Mouse (Mus musculus): ENCODE results near the gene Srrm3. TPM values are rescaled to one million over a fixed set of nuclear protein-coding genes. Genes with fewer than 3 reads are reported as not detected.

Gene Srrm3
- polyA plus RNA-seq, 1 experiment from 2014 or later: 3.6 TPM

GRCm38 (mm10) chr5:135847881-135848280 is 41.2 kb downstream of the Srrm3 start:
- Histone ChIP-seq H3K36me3 (no peaks in the 10 kb centered on the region), H3K9me3 (no peaks in the 10 kb centered on the region), H3K4me3 (no peak overlapping the region), H3K9ac (no peak overlapping the region), H3K27me3 (peaks cover 40% of the 10 kb centered on the region), H3K4me1 (peaks cover 15% of the 10 kb centered on the region), H3K4me2 (replicated peaks) (no peak overlapping the region), H3K27ac (no peak overlapping the region)
- WGBS: 82% methylated on average over 3 of the region's 3 CpGs
- no peak for ATAC-seq (ENCODE audit: insufficient number of reproducible peaks, insufficient read depth, low FRiP score, low TSS enrichment)

- ATAC-seq (ENCODE audit: insufficient number of reproducible peaks, insufficient read depth, low FRiP score, low TSS enrichment): peak; percentile 82
- Histone ChIP-seq H3K4me3 (no peak overlapping the region), H3K9ac (no peak overlapping the region), H3K27me3 (peaks cover 71% of the 10 kb centered on the region), H3K4me1 (peaks cover 15% of the 10 kb centered on the region), H3K4me2 (replicated peaks) (peak overlapping the region; percentile 27), H3K9me3 (no peaks in the 10 kb centered on the region), H3K27ac (peak overlapping the region; percentile 9; the same call in 1 of the 2 replicates), H3K36me3 (no peaks in the 10 kb centered on the region)
- 1% methylated on average over 15 of the region's 15 CpGs for WGBS
Observed at GRCm38 (mm10) chr5:135851024-135851423, 44.3 kb downstream of the Srrm3 start.

- WGBS: 4% methylated on average over 14 of the region's 14 CpGs
- 0 out of 2 replicates have a peak overlapping the region, but pooled peaks have one; percentile 6 for H3K27ac ChIP-seq
- no peak overlapping the region for H3K4me3 ChIP-seq
- no peak overlapping the region for H3K9ac ChIP-seq
- peaks cover 15% of the 10 kb centered on the region for H3K4me1 ChIP-seq
- no peak for ATAC-seq (ENCODE audit: insufficient number of reproducible peaks, insufficient read depth, low FRiP score, low TSS enrichment)
- peaks cover 76% of the 10 kb centered on the region for H3K27me3 ChIP-seq
- no peaks in the 10 kb centered on the region for H3K9me3 ChIP-seq
- no peaks in the 10 kb centered on the region for H3K36me3 ChIP-seq
- peak overlapping the region; percentile 27 for H3K4me2 ChIP-seq (replicated peaks)
Observed at GRCm38 (mm10) chr5:135851481-135851880, 44.8 kb downstream of the Srrm3 start.

- Histone ChIP-seq H3K4me1 (peaks cover 21% of the 10 kb centered on the region), H3K27ac (no peak overlapping the region), H3K36me3 (no peaks in the 10 kb centered on the region), H3K4me2 (replicated peaks) (peak overlapping the region; percentile 14; the same call in 1 of the 2 replicates), H3K9ac (no peak overlapping the region), H3K27me3 (peaks cover 85% of the 10 kb centered on the region), H3K9me3 (no peaks in the 10 kb centered on the region), H3K4me3 (no peak overlapping the region)
- 2% methylated on average over 10 of the region's 10 CpGs for WGBS
- ATAC-seq (ENCODE audit: insufficient number of reproducible peaks, insufficient read depth, low FRiP score, low TSS enrichment): no peak
Observed at GRCm38 (mm10) chr5:135852421-135852820, 45.7 kb downstream of the Srrm3 start.

- H3K9me3 ChIP-seq: no peaks in the 10 kb centered on the region
- WGBS: 58% methylated on average over 7 of the region's 7 CpGs
- no peak overlapping the region for H3K9ac ChIP-seq
- ATAC-seq (ENCODE audit: insufficient number of reproducible peaks, insufficient read depth, low FRiP score, low TSS enrichment): no peak
- H3K27ac ChIP-seq: no peak overlapping the region
- peaks cover 21% of the 10 kb centered on the region for H3K4me1 ChIP-seq
- no peaks in the 10 kb centered on the region for H3K36me3 ChIP-seq
- no peak overlapping the region for H3K4me3 ChIP-seq
- H3K4me2 ChIP-seq (replicated peaks): no peak overlapping the region
- H3K27me3 ChIP-seq: peaks cover 95% of the 10 kb centered on the region
Observed at GRCm38 (mm10) chr5:135853731-135854130, 47.0 kb downstream of the Srrm3 start.

- Histone ChIP-seq H3K4me2 (replicated peaks) (no peak overlapping the region), H3K27ac (no peak overlapping the region), H3K4me3 (no peak overlapping the region), H3K4me1 (peaks cover 21% of the 10 kb centered on the region), H3K36me3 (no peaks in the 10 kb centered on the region), H3K9me3 (no peaks in the 10 kb centered on the region), H3K27me3 (peaks cover 91% of the 10 kb centered on the region), H3K9ac (no peak overlapping the region)
- ATAC-seq (ENCODE audit: insufficient number of reproducible peaks, insufficient read depth, low FRiP score, low TSS enrichment): no peak
- WGBS: 0% methylated on average over 4 of the region's 4 CpGs
Observed at GRCm38 (mm10) chr5:135855156-135855555, 48.5 kb downstream of the Srrm3 start.

GRCm38 (mm10) chr5:135866662-135867061 is 60.0 kb downstream of the Srrm3 start:
- Histone ChIP-seq H3K27me3 (peaks cover 77% of the 10 kb centered on the region), H3K4me2 (replicated peaks) (no peak overlapping the region), H3K9me3 (no peaks in the 10 kb centered on the region), H3K27ac (no peak overlapping the region), H3K4me3 (no peak overlapping the region), H3K9ac (no peak overlapping the region), H3K4me1 (peaks cover 15% of the 10 kb centered on the region; the same call in 1 of the 2 replicates), H3K36me3 (no peaks in the 10 kb centered on the region)
- WGBS: 34% methylated on average over 8 of the region's 8 CpGs
- no peak for ATAC-seq (ENCODE audit: insufficient number of reproducible peaks, insufficient read depth, low FRiP score, low TSS enrichment)

- under 1% methylated on average over 86 of the region's 89 CpGs for WGBS
- peaks cover 15% of the 10 kb centered on the region for H3K4me1 ChIP-seq
- no peak for ATAC-seq (ENCODE audit: insufficient number of reproducible peaks, insufficient read depth, low FRiP score, low TSS enrichment)
- no peaks in the 10 kb centered on the region for H3K9me3 ChIP-seq
- H3K9ac ChIP-seq: peak overlapping the region; percentile 53
- no peaks in the 10 kb centered on the region for H3K36me3 ChIP-seq
- no peak overlapping the region for H3K27ac ChIP-seq
- H3K27me3 ChIP-seq: peaks cover 77% of the 10 kb centered on the region
- H3K4me2 ChIP-seq (replicated peaks): peak overlapping the region; percentile 92
- peak overlapping the region; percentile 49 for H3K4me3 ChIP-seq
Observed at GRCm38 (mm10) chr5:135867637-135868593, 61.2 kb downstream of the Srrm3 start.

- peak overlapping the region; percentile 92 for H3K4me2 ChIP-seq (replicated peaks)
- H3K9me3 ChIP-seq: no peaks in the 10 kb centered on the region
- H3K27me3 ChIP-seq: peaks cover 80% of the 10 kb centered on the region
- WGBS: 2% methylated on average over 27 of the region's 27 CpGs
- no peak overlapping the region for H3K27ac ChIP-seq
- peaks cover 19% of the 10 kb centered on the region for H3K4me1 ChIP-seq
- ATAC-seq (ENCODE audit: insufficient number of reproducible peaks, insufficient read depth, low FRiP score, low TSS enrichment): no peak
- no peaks in the 10 kb centered on the region for H3K36me3 ChIP-seq
- H3K9ac ChIP-seq: peak overlapping the region; percentile 53; the same call in 1 of the 2 replicates
- H3K4me3 ChIP-seq: peak overlapping the region; percentile 49
Observed at GRCm38 (mm10) chr5:135868653-135869052, 62.0 kb downstream of the Srrm3 start.

- no peak overlapping the region for H3K27ac ChIP-seq
- peaks cover 79% of the 10 kb centered on the region for H3K27me3 ChIP-seq
- 65% methylated on average over 14 of the region's 14 CpGs for WGBS
Observed at GRCm38 (mm10) chr5:135869661-135870423, 63.2 kb downstream of the Srrm3 start.

GRCm38 (mm10) chr5:135870505-135870904 is 63.8 kb downstream of the Srrm3 start:
- Histone ChIP-seq H3K4me1 (peaks cover 19% of the 10 kb centered on the region), H3K9me3 (no peaks in the 10 kb centered on the region), H3K36me3 (no peaks in the 10 kb centered on the region), H3K4me2 (replicated peaks) (no peak overlapping the region), H3K27ac (no peak overlapping the region), H3K27me3 (peaks cover 74% of the 10 kb centered on the region), H3K9ac (no peak overlapping the region), H3K4me3 (no peak overlapping the region)
- 77% methylated on average over 5 of the region's 5 CpGs for WGBS
- no peak for ATAC-seq (ENCODE audit: insufficient number of reproducible peaks, insufficient read depth, low FRiP score, low TSS enrichment)

More at GRCm38 (mm10) chr5:135869661-135870423, 63.2 kb downstream of the Srrm3 start:
- Histone ChIP-seq H3K9ac (no peak overlapping the region), H3K4me2 (replicated peaks) (no peak overlapping the region), H3K4me1 (peaks cover 19% of the 10 kb centered on the region), H3K36me3 (no peaks in the 10 kb centered on the region), H3K9me3 (no peaks in the 10 kb centered on the region), H3K4me3 (no peak overlapping the region)
- no peak for ATAC-seq (ENCODE audit: insufficient number of reproducible peaks, insufficient read depth, low FRiP score, low TSS enrichment)
